Mouse (Mus musculus) urinary bladder, postnatal 10 days (tissue): ENCODE measurements at regions not wholly inside any gene's neighbourhood (a gene's known extent, or its start where the extent isn't known, plus 50 kb on each side); places are given as distances from the start of the nearest gene placed in this dataset.

Source experiments
- DNase-seq: peaks from one replicate; pipeline ENCODE4 v3.0.0; 2022; ENCODE audit warnings: low spot score

DNA sequence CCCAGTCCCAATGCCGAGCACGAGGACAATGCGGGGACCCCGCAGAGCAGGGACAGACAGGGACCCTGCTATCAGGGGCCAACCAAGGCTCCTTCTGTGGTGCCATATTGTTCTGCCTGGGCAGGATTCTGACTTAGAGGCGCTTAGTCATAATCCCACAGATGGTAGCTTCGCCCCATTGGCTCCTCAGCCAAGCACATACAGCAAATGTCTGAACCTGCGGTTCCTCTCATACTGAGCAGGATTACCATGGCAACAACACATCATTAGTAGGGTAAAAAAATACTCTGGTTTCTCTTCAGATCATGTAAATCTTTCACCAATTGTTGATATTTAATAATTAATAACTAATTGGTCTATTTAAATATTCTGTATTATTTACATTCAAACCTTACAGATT lies 2140.3 kb upstream of the Cdh20 start:
- DNase-seq = peak; percentile 99

DNA sequence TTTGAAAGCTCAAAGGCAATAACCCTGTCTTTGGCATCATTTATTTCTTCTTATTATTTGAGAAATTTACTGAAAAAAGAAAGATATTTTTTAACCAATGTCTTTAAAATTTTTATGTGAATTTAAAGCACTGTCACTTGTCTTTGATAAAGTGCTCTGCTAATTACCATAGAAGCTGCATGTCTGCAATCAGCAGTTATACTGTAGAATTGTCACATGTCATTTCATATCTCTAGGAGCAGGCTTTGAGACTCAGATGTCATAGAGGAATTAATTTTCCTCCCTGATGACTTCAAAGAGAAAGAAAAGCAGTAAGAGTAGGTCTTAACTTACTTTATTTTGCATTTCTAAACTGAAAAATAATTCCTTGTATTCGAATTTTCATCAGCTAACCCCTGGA lies 2123.9 kb upstream of the Cdh20 start:
- no peak for DNase-seq

DNA sequence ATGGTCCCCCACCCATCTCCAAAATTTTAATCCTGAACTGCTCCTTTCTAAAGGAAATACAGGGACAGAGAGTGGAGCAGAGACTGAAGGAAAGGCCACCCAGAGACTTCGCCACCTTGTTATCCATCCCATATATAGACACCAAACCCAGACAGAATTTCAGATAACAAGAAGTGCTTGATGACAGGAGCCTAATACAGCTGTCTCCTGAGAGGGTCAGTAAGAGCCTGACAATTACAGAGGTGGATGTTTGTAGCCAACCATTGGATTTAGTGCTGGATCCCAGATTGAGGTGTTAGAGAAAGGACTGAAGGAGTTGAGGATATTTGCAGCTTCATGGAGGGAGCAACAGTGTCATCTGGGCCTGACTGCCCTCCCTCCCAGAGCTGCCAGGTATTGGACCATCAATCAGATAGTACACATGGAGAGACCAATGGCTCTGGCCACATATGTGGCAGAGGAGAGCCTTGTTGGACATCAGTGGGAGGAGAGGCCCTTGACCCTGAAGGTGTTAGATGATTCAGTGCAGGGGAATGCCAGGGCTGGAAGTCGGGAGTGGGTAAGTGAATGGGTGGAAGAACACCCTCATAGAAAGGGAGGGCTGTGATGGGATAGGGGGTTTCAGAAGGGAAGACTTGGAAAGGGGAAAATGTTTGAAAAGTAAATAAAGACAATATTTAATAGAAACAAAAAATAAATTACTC lies 2080.8 kb upstream of the Cdh20 start:
- DNase-seq = no peak

DNA sequence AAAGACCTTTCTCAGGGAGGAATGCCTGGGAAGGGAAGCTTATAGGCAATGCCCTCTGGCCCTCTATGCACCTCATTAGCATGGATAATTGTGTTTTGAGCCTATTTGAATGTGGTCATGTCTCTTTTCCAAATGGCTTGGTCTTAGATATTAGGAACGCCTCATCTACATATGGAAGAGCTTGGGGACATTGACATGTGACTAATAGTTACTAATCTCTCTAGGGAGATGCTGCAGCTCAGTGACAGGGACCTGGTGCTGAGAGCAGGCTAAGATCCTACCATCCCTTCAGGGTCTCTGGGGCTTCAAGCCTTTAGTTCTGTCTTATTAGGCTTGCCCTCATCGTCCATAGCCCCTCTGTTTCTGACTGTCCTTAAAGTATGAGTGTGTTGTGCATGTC lies 2051.9 kb upstream of the Cdh20 start:
- DNase-seq = no peak

DNA sequence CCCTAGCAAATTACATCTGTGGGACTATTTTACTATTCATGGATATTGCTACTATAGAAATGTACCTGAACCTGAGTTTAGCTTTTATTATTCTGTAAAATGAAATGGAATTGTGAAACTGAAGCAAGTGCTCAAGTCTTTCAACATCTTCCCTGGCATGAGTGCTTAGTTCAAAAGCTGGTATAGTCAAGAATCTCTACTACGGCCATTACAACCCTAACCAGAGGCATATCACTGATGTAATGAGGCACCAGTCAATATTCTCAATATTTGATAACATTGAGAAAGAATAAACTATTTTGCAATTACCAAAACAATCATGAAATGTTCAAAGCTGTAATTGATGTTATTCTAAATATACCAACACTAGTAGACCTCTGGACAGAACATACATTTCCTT lies 2034.3 kb upstream of the Cdh20 start:
- no peak for DNase-seq

DNA sequence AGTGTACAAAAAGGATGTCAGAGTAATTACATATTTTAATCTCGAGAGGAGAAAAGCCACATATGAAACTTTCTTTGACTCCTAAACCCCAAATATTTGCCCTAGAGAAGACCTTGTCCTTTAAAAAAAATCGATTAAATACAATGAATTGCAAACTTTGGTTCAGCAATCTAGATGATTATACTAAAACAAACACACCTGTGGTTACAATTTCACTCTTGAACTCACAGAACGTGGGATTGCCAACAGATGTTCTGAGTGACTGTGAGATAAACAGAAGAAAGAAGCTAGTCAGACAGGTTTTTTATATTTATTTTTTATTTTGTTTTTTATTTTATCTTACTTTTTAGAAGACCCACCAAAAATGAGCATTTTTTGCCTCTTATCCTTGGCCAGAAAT lies 2032.9 kb upstream of the Cdh20 start:
- no peak for DNase-seq

DNA sequence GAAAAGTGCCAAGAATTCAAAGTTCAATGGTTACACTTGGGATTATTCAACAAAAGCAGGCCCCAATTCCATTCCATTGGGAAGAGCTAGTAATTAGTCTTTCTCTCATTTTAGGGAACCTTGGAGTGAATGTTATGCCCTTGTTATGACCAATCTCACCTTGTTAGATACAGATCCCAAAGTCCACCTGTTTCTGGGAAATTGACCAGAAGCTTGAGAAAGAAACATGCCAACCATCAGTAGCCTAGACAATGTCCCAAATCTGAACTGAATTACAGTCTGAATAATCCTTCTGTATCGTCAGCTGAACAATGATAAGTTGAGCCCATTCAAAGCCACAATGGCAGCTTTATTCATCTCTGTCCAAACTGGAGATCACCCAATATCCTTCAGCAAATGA lies 2010.4 kb upstream of the Cdh20 start:
- no peak for DNase-seq
